Mouse (Mus musculus): ENCODE data around the gene Sema4d. TPM values are rescaled to one million over a fixed set of nuclear protein-coding genes. Genes with fewer than 3 reads are reported as not detected.

Sema4d gene
- polyA plus RNA-seq, 1 experiment, result 23.0 TPM

DNA sequence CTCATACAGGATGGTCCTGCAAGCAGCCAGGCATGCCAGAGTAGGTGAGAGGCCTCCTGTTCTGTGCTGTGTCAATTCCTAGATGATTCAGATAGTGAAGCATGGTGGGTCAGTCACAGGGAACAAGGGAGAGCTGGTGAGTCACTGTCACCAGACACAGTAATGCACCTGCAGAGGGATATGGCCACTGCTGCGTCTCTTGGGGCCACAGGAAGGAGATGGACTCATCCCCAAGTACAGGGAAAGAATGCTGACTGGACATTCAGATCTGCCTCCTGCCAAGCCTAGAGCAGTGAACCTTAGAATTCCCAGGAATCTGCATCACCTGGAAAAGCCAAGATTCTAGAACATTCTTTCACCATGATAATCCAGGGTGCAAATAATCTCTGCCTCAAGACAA is 53.8 kb downstream of the Sema4d start:
- no peak for TF ChIP-seq POLR2A (IDR thresholded peaks at IDR 0.05; ENCODE audit: borderline replicate concordance, control insufficient read depth, low read depth, low read length)
- TF ChIP-seq CTCF (IDR thresholded peaks at IDR 0.05; ENCODE audit: control insufficient read depth, insufficient read depth, low read length), result no peak
- 48% methylated on average over 1 of the region's 1 CpGs for WGBS
- Histone ChIP-seq H3K4me3 (replicated peaks; ENCODE audit: control insufficient read depth, low read depth, low read length) (no peak overlapping the region), H3K27ac (ENCODE audit: control insufficient read depth, insufficient read depth, low read depth, low read length, poor library complexity) (peak overlapping the region; percentile 55; the same call in 1 of the 2 replicates), H3K4me1 (ENCODE audit: control insufficient read depth, insufficient read depth, low read length) (peaks cover 41% of the 10 kb centered on the region)

DNA sequence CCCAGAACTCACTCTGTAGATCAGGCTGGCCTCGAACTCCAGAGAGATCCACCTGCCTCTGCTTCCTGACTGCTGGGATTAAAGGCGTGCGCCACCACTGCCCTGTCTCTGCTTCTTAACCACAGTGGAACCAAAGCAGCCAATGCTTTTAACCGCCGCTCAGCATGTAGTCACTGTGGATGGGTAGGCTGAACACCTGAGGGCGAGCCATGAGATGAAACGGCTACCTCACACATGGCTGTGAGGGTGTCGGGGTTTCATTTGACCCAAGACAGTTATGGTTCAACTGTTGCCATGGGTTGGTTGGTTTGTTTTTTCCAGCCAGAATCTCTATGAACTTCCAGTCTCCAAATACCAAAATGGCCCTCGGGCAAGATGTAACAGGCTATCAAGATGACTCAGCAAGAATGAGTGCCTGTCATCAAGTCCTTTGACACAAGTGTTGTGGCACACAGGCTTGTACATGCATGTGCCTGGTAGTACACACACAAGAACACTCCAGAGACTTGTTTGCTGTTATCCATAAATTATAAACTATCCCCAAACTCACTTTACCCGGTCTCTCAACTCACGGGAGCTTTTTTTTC is 54.9 kb downstream of the Sema4d start:
- 60% methylated on average over 11 of the region's 11 CpGs for WGBS
- TF ChIP-seq CTCF (IDR thresholded peaks at IDR 0.05; ENCODE audit: control insufficient read depth, insufficient read depth, low read length) (no peak), POLR2A (IDR thresholded peaks at IDR 0.05; ENCODE audit: borderline replicate concordance, control insufficient read depth, low read depth, low read length) (no peak)
- H3K4me3 ChIP-seq (replicated peaks; ENCODE audit: control insufficient read depth, low read depth, low read length), result no peak overlapping the region
- H3K4me1 ChIP-seq (ENCODE audit: control insufficient read depth, insufficient read depth, low read length), result peaks cover 43% of the 10 kb centered on the region
- peak overlapping the region; percentile 74 for H3K27ac ChIP-seq (ENCODE audit: control insufficient read depth, insufficient read depth, low read depth, low read length, poor library complexity)

DNA sequence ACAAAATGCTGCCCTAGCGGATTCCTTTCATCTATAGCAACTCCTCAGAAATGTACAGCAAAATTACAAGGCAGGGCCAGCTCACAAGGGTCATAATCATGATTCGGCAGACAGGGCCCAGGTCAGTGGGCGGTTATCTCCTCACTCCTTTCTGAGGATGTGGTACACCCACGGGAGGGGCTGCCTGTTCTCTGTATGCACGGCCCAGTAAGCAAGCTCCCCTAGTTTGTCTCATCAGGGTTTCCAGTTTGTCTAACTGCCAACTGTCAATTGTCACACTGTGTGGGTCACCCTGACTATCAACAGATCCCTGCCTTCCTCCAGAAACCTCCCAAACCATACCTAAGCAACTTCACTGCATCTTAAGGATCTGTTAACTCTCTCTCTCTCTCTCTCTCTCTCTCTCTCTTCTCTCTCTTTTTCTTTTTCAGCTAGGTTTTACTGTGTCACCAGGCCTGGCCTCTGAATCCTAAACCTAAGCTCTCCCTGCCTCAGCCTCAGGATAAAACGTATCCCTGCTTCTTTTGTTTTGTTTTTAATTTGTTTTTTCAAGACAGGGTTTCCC is 55.5 kb downstream of the Sema4d start:
- peak overlapping the region; percentile 74 for H3K27ac ChIP-seq (ENCODE audit: control insufficient read depth, insufficient read depth, low read depth, low read length, poor library complexity)
- WGBS, result 9% methylated on average over 6 of the region's 6 CpGs
- H3K4me1 ChIP-seq (ENCODE audit: control insufficient read depth, insufficient read depth, low read length), result peaks cover 42% of the 10 kb centered on the region
- no peak overlapping the region for H3K4me3 ChIP-seq (replicated peaks; ENCODE audit: control insufficient read depth, low read depth, low read length)
- TF ChIP-seq CTCF (IDR thresholded peaks at IDR 0.05; ENCODE audit: control insufficient read depth, insufficient read depth, low read length) (no peak), POLR2A (IDR thresholded peaks at IDR 0.05; ENCODE audit: borderline replicate concordance, control insufficient read depth, low read depth, low read length) (no peak)

DNA sequence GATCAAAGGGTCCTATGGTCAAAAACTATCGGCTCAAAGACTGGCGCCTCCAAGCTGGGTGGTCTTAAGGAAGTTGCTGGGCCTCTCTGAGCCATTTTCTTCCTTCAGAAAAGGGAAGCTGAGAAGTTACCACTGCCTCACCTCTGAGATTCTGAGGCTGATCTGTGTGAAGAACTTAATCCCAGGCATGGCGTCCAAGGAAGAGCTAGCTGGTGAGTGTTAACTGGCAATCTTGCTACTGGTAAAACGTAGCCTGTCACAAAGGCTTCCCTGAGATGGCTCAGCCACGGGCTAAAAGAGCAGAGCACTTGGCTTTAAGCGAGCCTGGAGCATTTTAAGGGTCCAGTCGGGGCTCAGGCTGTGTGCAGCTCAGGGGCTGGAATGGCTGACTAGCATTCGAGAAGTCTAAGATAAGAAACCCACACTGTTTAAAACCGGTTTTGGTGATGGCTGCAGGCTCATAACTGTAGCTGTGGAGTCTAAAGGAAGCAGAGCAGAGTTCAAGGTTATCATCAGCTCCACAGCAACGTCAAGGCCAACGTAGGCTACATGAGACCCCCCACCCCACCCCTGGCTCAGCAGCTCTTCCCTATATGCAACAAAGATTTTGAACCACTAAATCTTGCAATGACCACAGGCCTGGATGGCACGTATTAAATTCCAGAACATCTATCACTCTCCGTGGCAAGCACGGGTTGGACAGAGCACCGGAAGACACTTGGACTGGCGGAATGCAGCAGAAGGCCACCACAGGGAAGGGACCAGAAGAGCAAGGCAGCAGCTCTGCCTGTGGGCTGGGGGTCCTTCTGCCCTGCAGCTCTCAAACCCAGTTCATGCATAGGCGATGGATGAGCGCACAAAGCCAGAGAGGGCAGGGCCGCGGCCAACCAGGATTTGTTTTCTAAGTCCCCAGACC is 56.3 kb downstream of the Sema4d start:
- peak overlapping the region; percentile 2 for H3K4me3 ChIP-seq (replicated peaks; ENCODE audit: control insufficient read depth, low read depth, low read length)
- peaks cover 39% of the 10 kb centered on the region for H3K4me1 ChIP-seq (ENCODE audit: control insufficient read depth, insufficient read depth, low read length)
- 9% methylated on average over 20 of the region's 20 CpGs for WGBS
- H3K27ac ChIP-seq (ENCODE audit: control insufficient read depth, insufficient read depth, low read depth, low read length, poor library complexity), result peak overlapping the region; percentile 74
- TF ChIP-seq CTCF (IDR thresholded peaks at IDR 0.05; ENCODE audit: control insufficient read depth, insufficient read depth, low read length) (no peak), POLR2A (IDR thresholded peaks at IDR 0.05; ENCODE audit: borderline replicate concordance, control insufficient read depth, low read depth, low read length) (no peak)

DNA sequence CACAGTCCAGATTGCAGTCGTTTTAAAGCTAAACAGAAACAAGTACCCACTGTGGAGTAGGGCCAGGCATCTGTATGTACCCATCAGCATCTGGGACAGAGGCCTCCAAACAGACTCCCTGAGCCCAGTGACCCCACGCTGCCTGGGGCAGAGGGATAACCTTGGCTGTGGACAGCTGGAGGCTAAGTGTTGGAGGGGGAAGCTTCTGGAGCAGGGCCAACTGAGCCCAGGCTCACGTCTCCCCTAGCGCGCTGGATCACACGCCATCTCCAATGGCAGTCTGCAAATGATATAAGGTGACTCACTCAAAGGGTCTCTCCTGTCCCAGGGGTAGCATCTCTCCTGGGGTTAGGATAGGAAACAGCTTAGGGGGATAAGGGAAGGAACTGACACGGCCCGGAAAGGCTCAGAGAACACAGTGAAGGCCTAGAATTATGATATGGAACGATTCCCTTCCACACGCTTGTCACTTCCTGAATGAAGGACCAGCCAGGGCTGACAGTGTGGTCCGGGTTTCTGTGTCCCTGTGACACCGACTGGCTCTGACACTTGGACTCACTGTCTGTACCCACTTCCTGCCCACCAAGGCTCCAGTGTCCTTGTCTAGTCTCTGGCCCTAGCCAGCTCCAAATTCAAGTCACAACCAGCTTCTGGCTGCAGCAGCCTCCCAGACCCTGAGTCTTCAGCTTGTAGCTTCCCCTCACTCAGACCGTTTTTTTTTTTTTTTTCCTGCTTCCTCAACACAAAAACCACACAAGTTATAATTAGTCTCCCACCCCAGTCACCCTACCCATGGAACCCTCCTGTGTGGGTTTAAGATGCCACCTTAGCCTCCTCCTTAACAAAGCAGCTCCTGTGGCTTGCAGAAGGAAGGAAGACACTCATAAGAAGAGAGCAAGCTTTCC is 57.3 kb downstream of the Sema4d start:
- 8% methylated on average over 13 of the region's 13 CpGs for whole genome bisulfite sequencing
- TF ChIP-seq POLR2A (IDR thresholded peaks at IDR 0.05; ENCODE audit: borderline replicate concordance, control insufficient read depth, low read depth, low read length) (no peak), CTCF (IDR thresholded peaks at IDR 0.05; ENCODE audit: control insufficient read depth, insufficient read depth, low read length) (no peak)
- Histone ChIP-seq H3K27ac (ENCODE audit: control insufficient read depth, insufficient read depth, low read depth, low read length, poor library complexity) (peak overlapping the region; percentile 88), H3K4me3 (replicated peaks; ENCODE audit: control insufficient read depth, low read depth, low read length) (no peak overlapping the region), H3K4me1 (ENCODE audit: control insufficient read depth, insufficient read depth, low read length) (peaks cover 37% of the 10 kb centered on the region)

DNA sequence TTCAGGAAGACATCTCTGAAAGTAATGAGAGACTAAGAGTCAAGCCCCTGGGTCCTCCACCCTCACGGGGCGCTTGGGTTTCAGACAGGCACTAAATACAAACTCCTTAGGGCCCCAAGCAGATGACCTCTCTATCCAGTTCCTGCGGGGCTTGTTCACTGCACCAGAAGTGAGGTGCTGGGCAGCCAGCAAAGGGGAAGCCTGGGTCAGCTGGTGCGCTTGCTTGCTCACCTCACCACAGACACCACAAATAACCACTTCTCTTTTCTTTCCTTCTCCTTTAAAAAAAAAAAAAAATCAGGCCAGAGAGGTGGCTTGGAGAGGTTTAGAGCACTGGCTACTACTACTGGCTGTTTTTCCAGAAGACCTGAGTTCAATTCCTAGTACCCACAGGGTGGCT is 59.0 kb downstream of the Sema4d start:
- Histone ChIP-seq H3K27ac (ENCODE audit: control insufficient read depth, insufficient read depth, low read depth, low read length, poor library complexity) (peak overlapping the region; percentile 67; the same call in 1 of the 2 replicates), H3K4me3 (replicated peaks; ENCODE audit: control insufficient read depth, low read depth, low read length) (peak overlapping the region; percentile 84), H3K4me1 (ENCODE audit: control insufficient read depth, insufficient read depth, low read length) (peaks cover 33% of the 10 kb centered on the region)
- no peak for TF ChIP-seq CTCF (IDR thresholded peaks at IDR 0.05; ENCODE audit: control insufficient read depth, insufficient read depth, low read length)
- no peak for TF ChIP-seq POLR2A (IDR thresholded peaks at IDR 0.05; ENCODE audit: borderline replicate concordance, control insufficient read depth, low read depth, low read length)
- 17% methylated on average over 4 of the region's 4 CpGs for WGBS

DNA sequence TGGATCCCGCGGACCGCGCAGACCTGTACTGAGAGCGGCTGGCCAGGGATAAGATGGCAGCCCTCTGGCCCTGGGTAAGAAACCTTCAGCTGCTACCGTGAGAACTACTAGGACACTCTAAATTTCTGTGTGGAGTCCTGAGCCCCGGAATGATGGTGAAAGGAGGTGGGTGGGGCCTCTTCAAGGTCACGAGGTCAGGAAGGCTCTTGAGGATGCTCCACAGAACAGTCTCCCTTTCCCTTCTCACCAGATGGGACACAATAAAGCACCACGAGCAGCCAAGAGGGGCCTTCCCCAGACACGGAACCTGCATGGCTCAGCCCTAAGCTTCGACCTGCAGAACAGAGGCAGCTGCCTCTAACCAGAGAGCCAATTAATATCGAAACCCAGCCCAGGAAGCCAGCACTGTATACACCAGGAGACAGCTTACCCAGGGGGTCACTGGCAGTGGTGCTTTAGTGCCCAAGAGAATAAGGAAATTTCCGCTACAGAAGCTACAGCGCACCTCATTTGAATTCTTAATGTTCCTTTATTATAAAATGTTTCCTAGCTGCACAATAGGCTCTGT is 61.4 kb downstream of the Sema4d start:
- no peak overlapping the region for H3K4me3 ChIP-seq (replicated peaks; ENCODE audit: control insufficient read depth, low read depth, low read length)
- TF ChIP-seq CTCF (IDR thresholded peaks at IDR 0.05; ENCODE audit: control insufficient read depth, insufficient read depth, low read length), result no peak
- no peak for TF ChIP-seq POLR2A (IDR thresholded peaks at IDR 0.05; ENCODE audit: borderline replicate concordance, control insufficient read depth, low read depth, low read length)
- no peak overlapping the region for H3K27ac ChIP-seq (ENCODE audit: control insufficient read depth, insufficient read depth, low read depth, low read length, poor library complexity)
- WGBS, result 79% methylated on average over 14 of the region's 14 CpGs
- H3K4me1 ChIP-seq (ENCODE audit: control insufficient read depth, insufficient read depth, low read length), result peaks cover 22% of the 10 kb centered on the region
